11 mouse cellular contexts compared by ENCODE assay signal in the genomic region with DNA sequence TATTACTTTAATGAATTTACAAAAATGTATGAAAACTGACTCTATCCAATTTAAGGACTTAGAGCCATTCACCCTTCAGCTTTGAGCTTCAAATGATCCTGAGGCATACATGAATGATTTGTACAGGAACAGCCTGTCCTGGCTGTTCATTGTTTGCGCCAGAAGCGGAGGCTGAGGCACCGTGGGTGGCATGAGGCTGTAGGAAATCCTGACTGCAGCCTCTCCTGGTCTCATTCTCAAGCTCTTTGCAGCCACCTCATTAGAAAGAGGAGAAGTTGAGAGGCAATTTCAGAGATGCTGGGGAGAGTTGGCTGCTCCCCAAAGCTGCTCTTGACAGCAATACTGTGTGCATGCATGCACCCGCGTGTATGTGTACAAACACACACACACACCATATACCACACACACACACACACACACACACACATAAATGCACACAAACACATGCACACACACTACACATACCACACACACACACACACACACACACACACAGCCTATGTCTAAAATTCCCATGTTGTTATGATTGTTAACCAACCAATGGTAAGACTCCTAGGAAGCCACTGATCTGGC.
DNase-seq lines count a peak whose midpoint lies in the region; ATAC-seq and TF ChIP-seq lines count a peak whose summit lies in the region.
"Had no signal": no experiment of that assay in that cellular context is flagged by ENCODE, and none has a peak within 500 bp of the region (broad histone marks: within the 10 kb centered on the region; RNA-seq: fewer than 3 reads in every experiment).

No protein-coding gene starts in this region.

- no peaks in the 10 kb centered on the region for H3K4me1 ChIP-seq in hindbrain, embryonic 11.5 days (replicated peaks; ENCODE audit: control insufficient read depth, insufficient read depth, low read length)
- peaks cover 4% of the 10 kb centered on the region; the same call in 1 of the 2 replicates for H3K4me1 ChIP-seq in hindbrain, embryonic 12.5 days
- peaks cover 4% of the 10 kb centered on the region; the same call in 1 of the 2 replicates for H3K4me1 ChIP-seq in forebrain, embryonic 14.5 days (ENCODE audit: control insufficient read depth, insufficient read depth, low read length)
- no peaks in the 10 kb centered on the region for H3K4me1 ChIP-seq in limb, embryonic 14.5 days (ENCODE audit: control insufficient read depth, insufficient read depth, low read length)
- H3K4me1 ChIP-seq in thymus, adult 2 months (replicated peaks; ENCODE audit: control insufficient read depth, insufficient read depth, low read length): no peaks in the 10 kb centered on the region

- no peaks in the 10 kb centered on the region for H3K9me3 ChIP-seq in hindbrain, embryonic 11.5 days (ENCODE audit: control insufficient read depth, low read length)
- H3K9me3 ChIP-seq in hindbrain, embryonic 12.5 days (replicated peaks): no peaks in the 10 kb centered on the region
- H3K9me3 ChIP-seq in forebrain, embryonic 14.5 days (replicated peaks; ENCODE audit: control insufficient read depth, low read length): no peaks in the 10 kb centered on the region
- no peaks in the 10 kb centered on the region for H3K9me3 ChIP-seq in limb, embryonic 14.5 days (ENCODE audit: control insufficient read depth, low read length)
- H3K9me3 ChIP-seq: limb, embryonic 15.5 days had no signal

- ATAC-seq in hindbrain, embryonic 11.5 days (ENCODE audit: low FRiP score): 0 out of 2 replicates have a peak, but pooled peaks have one; percentile 56
- no peak for ATAC-seq in hindbrain, embryonic 12.5 days (ENCODE audit: low FRiP score)
- ATAC-seq in forebrain, embryonic 14.5 days: peak; percentile 68
- ATAC-seq in limb, embryonic 14.5 days (ENCODE audit: low FRiP score, low read depth): no peak

- H3K27me3 ChIP-seq in hindbrain, embryonic 11.5 days (ENCODE audit: control insufficient read depth, insufficient read depth, low read length): no peaks in the 10 kb centered on the region
- no peaks in the 10 kb centered on the region for H3K27me3 ChIP-seq in hindbrain, embryonic 12.5 days
- no peaks in the 10 kb centered on the region for H3K27me3 ChIP-seq in forebrain, embryonic 14.5 days (replicated peaks; ENCODE audit: control insufficient read depth, insufficient read depth, low read length)
- no peaks in the 10 kb centered on the region for H3K27me3 ChIP-seq in limb, embryonic 14.5 days (ENCODE audit: control insufficient read depth, insufficient read depth, low read length)
- H3K27me3 ChIP-seq in thymus, adult 2 months (ENCODE audit: control insufficient read depth, insufficient read depth, low read length): no peaks in the 10 kb centered on the region
- H3K27me3 ChIP-seq: limb, embryonic 15.5 days had no signal

- H3K4me3 ChIP-seq in hindbrain, embryonic 11.5 days (ENCODE audit: low read depth, low read length): no peak overlapping the region
- H3K4me3 ChIP-seq in hindbrain, embryonic 12.5 days: no peak overlapping the region
- no peak overlapping the region for H3K4me3 ChIP-seq in forebrain, embryonic 14.5 days (ENCODE audit: low read depth, low read length)
- H3K4me3 ChIP-seq in limb, embryonic 14.5 days (replicated peaks; ENCODE audit: low read length): no peak overlapping the region
- no peak overlapping the region for H3K4me3 ChIP-seq in thymus, adult 2 months (ENCODE audit: control insufficient read depth, insufficient read depth, low read length)
- H3K4me3 ChIP-seq: limb, embryonic 15.5 days had no signal

- WGBS in hindbrain, embryonic 11.5 days: 70% methylated on average over 5 of the region's 5 CpGs
- 54% methylated on average over 5 of the region's 5 CpGs for WGBS in hindbrain, embryonic 12.5 days
- 19% methylated on average over 5 of the region's 5 CpGs for WGBS in forebrain, embryonic 14.5 days
- WGBS in limb, embryonic 14.5 days: 66% methylated on average over 5 of the region's 5 CpGs
- 79% methylated on average over 5 of the region's 5 CpGs for WGBS in thymus, adult 2 months

- DNase-seq in hindbrain, embryonic 11.5 days (ENCODE audit: low spot score): no peak
- peak; percentile 36 for DNase-seq in forebrain, embryonic 14.5 days (ENCODE audit: low spot score)
- peak; percentile 16 for DNase-seq in layer of hippocampus, adult 9-10 months (ENCODE audit: low spot score)
- DNase-seq in limb, embryonic 14.5 days (ENCODE audit: low spot score): peak; percentile 18
- no peak for DNase-seq in cerebellum, adult 9-10 months
- DNase-seq in thymus, adult 2 months: no peak
- no peak for DNase-seq in thymus, postnatal 14 days
- DNase-seq: adrenal gland, postnatal 36 days; kidney, adult 2 months had no signal

- no peaks in the 10 kb centered on the region for H3K36me3 ChIP-seq in hindbrain, embryonic 11.5 days (ENCODE audit: control insufficient read depth, insufficient read depth, low read length)
- no peaks in the 10 kb centered on the region for H3K36me3 ChIP-seq in hindbrain, embryonic 12.5 days
- H3K36me3 ChIP-seq in forebrain, embryonic 14.5 days (ENCODE audit: control insufficient read depth, insufficient read depth, low read length): no peaks in the 10 kb centered on the region
- no peaks in the 10 kb centered on the region for H3K36me3 ChIP-seq in limb, embryonic 14.5 days (ENCODE audit: control insufficient read depth, insufficient read depth, low read length)
- no peaks in the 10 kb centered on the region for H3K36me3 ChIP-seq in thymus, adult 2 months (ENCODE audit: control insufficient read depth, insufficient read depth, low read length)
- H3K36me3 ChIP-seq: limb, embryonic 15.5 days had no signal

- H3K4me2 ChIP-seq in hindbrain, embryonic 11.5 days (replicated peaks; ENCODE audit: low read depth, low read length): no peak overlapping the region
- no peak overlapping the region for H3K4me2 ChIP-seq in hindbrain, embryonic 12.5 days (replicated peaks)
- H3K4me2 ChIP-seq in forebrain, embryonic 14.5 days (ENCODE audit: low read length): no peak overlapping the region
- no peak overlapping the region for H3K4me2 ChIP-seq in limb, embryonic 14.5 days (replicated peaks; ENCODE audit: low read depth, low read length, severe bottlenecking)
- H3K4me2 ChIP-seq: limb, embryonic 15.5 days had no signal

- no peak overlapping the region for H3K9ac ChIP-seq in hindbrain, embryonic 11.5 days (ENCODE audit: low read depth, low read length)
- H3K9ac ChIP-seq in hindbrain, embryonic 12.5 days: no peak overlapping the region
- H3K9ac ChIP-seq in forebrain, embryonic 14.5 days (ENCODE audit: low read length): no peak overlapping the region
- no peak overlapping the region for H3K9ac ChIP-seq in limb, embryonic 14.5 days (ENCODE audit: low read depth, low read length, severe bottlenecking)
- H3K9ac ChIP-seq: limb, embryonic 15.5 days had no signal

- H3K27ac ChIP-seq in hindbrain, embryonic 11.5 days (ENCODE audit: low read depth, low read length): no peak overlapping the region
- H3K27ac ChIP-seq in hindbrain, embryonic 12.5 days: no peak overlapping the region
- H3K27ac ChIP-seq in forebrain, embryonic 14.5 days (ENCODE audit: low read depth, low read length): no peak overlapping the region
- no peak overlapping the region for H3K27ac ChIP-seq in limb, embryonic 14.5 days (replicated peaks; ENCODE audit: low read depth, low read length)
- no peak overlapping the region for H3K27ac ChIP-seq in thymus, adult 2 months (ENCODE audit: control insufficient read depth, insufficient read depth, low read length)
- H3K27ac ChIP-seq: limb, embryonic 15.5 days had no signal

- no peak for TF ChIP-seq POLR2A in limb, embryonic 14.5 days (IDR thresholded peaks at IDR 0.05; ENCODE audit: borderline replicate concordance, extremely low read depth, insufficient read depth, insufficient read length)
- TF ChIP-seq POLR2A in thymus, adult 2 months (IDR thresholded peaks at IDR 0.05; ENCODE audit: control insufficient read depth, extremely low read depth, insufficient read depth, low read length, poor library complexity): no peak

- TF ChIP-seq CTCF in thymus, adult 2 months (IDR thresholded peaks at IDR 0.05; ENCODE audit: borderline replicate concordance, control insufficient read depth, extremely low read depth, insufficient read depth, low read length, poor library complexity): no peak

Comparison
In these comparisons a context has a peak if more than half of its experiments do, and no peak if none do; other contexts are left out.
1. ATAC-seq: peak in hindbrain, embryonic 11.5 days (single experiment) and forebrain, embryonic 14.5 days (single experiment); none in hindbrain, embryonic 12.5 days (single experiment) and limb, embryonic 14.5 days (single experiment).
2. DNase-seq: peak in forebrain, embryonic 14.5 days (single experiment), layer of hippocampus, adult 9-10 months (single experiment) and limb, embryonic 14.5 days (single experiment); none in hindbrain, embryonic 11.5 days (single experiment), cerebellum, adult 9-10 months (single experiment), thymus, adult 2 months (single experiment) and thymus, postnatal 14 days (single experiment).